Mouse (Mus musculus) testis, adult 2 months (tissue): ENCODE data around the gene Smpd2.

Experiments
- CTCF ChIP-seq: fragments of 200-500 bp; IDR thresholded peaks from 2 replicates; pipeline ENCODE4 v1.5.1; 2012; ENCODE audit warnings: low read depth, mild to moderate bottlenecking, inconsistent platforms, low read length, moderate library complexity; ENCODE audit not compliant: control insufficient read depth, insufficient read depth, insufficient replicate concordance
- POLR2A ChIP-seq: fragments of 200-500 bp; IDR thresholded peaks from 2 replicates; pipeline ENCODE4 v1.6.1; 2012; ENCODE audit warnings: low read depth, mild to moderate bottlenecking, inconsistent platforms, low read length, moderate library complexity; ENCODE audit not compliant: control insufficient read depth

GRCm38 (mm10) chr10:41518508-41518980, 28.4 kb upstream of the Smpd2 start:
- no peak for TF ChIP-seq POLR2A
- TF ChIP-seq CTCF, result 0 out of 2 replicates have a peak, but pooled peaks have one; percentile 9
